23 mouse cellular contexts compared by ENCODE assay signal in the genomic region with DNA sequence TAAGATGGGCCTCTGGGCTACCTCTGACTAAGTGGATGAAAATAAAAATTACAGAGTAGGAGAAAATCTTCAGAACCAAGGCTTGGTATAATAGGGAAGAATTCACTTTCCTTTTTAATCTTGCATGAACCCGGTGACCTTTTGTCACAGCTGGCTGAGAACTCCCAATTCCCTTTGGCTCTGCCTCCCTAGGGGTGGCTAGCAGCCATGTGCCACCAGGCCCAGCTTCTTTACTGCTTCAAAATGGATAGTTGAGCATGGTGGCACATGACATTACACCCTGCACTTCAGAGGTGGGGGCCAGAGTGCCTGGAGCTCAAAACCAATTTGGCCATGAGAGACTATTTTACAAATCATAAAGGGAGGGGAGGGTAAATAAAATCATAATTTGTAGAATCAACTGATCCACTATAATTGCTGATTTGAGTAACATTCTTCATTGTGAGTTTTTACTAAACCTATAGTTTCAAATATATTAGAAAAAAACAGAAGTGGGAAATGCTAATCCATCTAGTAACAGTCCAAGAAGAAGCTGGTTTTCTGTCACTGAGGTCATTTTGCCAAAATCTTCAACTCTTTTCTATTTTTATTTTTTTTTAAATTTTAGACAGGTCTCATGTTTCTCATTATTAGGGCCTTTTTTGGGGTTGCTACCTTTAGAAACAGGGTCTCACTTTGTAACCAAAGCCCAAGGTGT.
"Had no signal": no experiment of that assay in that cellular context is flagged by ENCODE, and none has a peak within 500 bp of the region (broad histone marks: within the 10 kb centered on the region; RNA-seq: fewer than 3 reads in every experiment).

No protein-coding gene starts in this region.

- ATAC-seq: hindbrain, postnatal 0 days; intestine, postnatal 0 days had no signal

- H3K4me1 ChIP-seq: heart, embryonic 13.5 days; heart, embryonic 15.5 days; hindbrain, embryonic 13.5 days; hindbrain, embryonic 15.5 days; limb, embryonic 13.5 days; limb, embryonic 15.5 days had no signal

- H3K27me3 ChIP-seq: heart, embryonic 13.5 days; heart, embryonic 15.5 days; hindbrain, embryonic 13.5 days; hindbrain, embryonic 15.5 days; limb, embryonic 13.5 days; limb, embryonic 15.5 days had no signal

- H3K9me3 ChIP-seq: heart, embryonic 13.5 days; heart, embryonic 15.5 days; hindbrain, embryonic 13.5 days; hindbrain, embryonic 15.5 days; limb, embryonic 13.5 days; limb, embryonic 15.5 days had no signal

- H3K4me2 ChIP-seq: heart, embryonic 13.5 days; heart, embryonic 15.5 days; hindbrain, embryonic 13.5 days; hindbrain, embryonic 15.5 days; limb, embryonic 13.5 days; limb, embryonic 15.5 days; liver, embryonic 11.5 days had no signal

- H3K27ac ChIP-seq: heart, embryonic 13.5 days; heart, embryonic 15.5 days; hindbrain, embryonic 13.5 days; hindbrain, embryonic 15.5 days; hindbrain, postnatal 0 days; limb, embryonic 13.5 days; limb, embryonic 15.5 days; liver, embryonic 14.5 days had no signal

- H3K4me3 ChIP-seq: heart, embryonic 13.5 days; heart, embryonic 15.5 days; hindbrain, embryonic 13.5 days; hindbrain, embryonic 15.5 days; limb, embryonic 13.5 days; limb, embryonic 15.5 days had no signal

- H3K9ac ChIP-seq: heart, embryonic 13.5 days; heart, embryonic 15.5 days; hindbrain, embryonic 13.5 days; hindbrain, embryonic 15.5 days; limb, embryonic 13.5 days; limb, embryonic 15.5 days; liver, embryonic 14.5 days had no signal

- DNase-seq: gastrocnemius, postnatal 14 days; gastrocnemius, postnatal 36 days; heart, adult 18-20 months; heart, postnatal 14 days; heart, postnatal 36 days; kidney, adult 18-20 months; kidney, adult 8-10 months; kidney, postnatal 10 days; kidney, postnatal 36 days; layer of hippocampus, adult 9-11 months; layer of hippocampus, postnatal 36 days; left cerebral cortex, postnatal 4 days; lung, adult 18-20 months had no signal
